Mouse (Mus musculus): ENCODE measurements around the gene Acap1. TPM values are rescaled to one million over a fixed set of nuclear protein-coding genes. Genes with fewer than 3 reads are reported as not detected.

Gene Acap1
- 2.7 and 3.3 TPM in 2 replicates for polyA plus RNA-seq (2012; rRNA removed)

DNA sequence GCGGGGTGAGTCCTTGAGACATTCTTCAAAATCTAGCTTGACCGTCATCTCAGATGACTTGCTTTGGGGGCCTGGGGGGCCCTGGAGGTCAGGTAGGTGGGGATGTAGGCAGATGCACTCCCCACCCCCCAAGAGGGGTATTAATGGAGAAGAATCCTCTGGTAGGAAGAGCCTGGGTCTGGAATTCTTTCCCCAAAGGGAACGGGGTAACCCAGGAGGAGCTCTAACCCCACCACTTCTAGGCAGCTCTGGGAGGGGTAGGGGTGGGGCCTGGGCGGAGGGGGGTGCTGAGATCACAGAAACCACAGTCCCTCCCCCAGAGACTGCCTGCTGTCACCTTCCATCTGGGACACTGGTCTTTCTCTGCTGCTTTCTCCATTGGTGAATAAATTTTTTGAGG, at the start of gene Acap1:
Gene Acap1 (minus strand): TSS at position 249 of the 400 bp plus-strand sequence.

DNA sequence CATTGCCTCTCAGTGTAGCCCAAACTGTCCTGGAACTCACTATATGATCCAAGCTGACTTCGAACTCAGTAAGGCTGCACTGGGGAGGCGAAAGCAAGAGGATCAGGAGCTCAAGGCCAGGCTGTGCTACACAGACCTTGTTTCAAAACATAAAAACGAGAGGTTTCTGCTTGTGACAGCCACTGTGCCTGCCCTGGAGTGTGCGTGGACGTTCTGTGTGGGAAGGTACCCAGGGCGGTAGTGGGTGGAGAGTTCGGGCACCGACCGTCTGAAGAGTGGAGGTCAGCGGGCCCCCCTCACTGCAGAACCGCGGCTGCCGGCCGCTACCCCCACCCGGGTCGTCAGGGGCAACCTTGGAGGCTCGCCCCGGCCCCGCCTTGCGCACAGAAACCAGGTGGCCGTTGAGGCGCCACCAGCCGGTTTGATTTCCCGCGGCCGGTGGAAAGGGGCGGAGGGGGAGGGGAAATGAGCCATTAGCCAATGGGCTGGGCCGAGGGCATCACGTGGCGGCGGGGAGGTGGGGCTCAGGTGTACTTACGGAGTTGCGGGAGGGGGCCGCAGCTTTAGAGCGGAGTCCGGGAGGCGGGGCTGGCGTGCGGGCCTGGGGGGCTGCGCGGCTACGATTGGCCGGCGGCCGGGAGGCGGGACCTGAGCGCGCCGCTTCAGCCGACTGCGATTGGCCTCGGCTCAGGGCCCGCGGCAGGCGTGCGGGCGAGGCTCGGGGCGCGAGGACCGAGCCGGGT, 40.0 kb upstream of the Acap1 start, which contains the start of gene Ybx2:
Gene Ybx2 (plus strand): TSS at position 660 of the 743 bp plus-strand sequence.

DNA sequence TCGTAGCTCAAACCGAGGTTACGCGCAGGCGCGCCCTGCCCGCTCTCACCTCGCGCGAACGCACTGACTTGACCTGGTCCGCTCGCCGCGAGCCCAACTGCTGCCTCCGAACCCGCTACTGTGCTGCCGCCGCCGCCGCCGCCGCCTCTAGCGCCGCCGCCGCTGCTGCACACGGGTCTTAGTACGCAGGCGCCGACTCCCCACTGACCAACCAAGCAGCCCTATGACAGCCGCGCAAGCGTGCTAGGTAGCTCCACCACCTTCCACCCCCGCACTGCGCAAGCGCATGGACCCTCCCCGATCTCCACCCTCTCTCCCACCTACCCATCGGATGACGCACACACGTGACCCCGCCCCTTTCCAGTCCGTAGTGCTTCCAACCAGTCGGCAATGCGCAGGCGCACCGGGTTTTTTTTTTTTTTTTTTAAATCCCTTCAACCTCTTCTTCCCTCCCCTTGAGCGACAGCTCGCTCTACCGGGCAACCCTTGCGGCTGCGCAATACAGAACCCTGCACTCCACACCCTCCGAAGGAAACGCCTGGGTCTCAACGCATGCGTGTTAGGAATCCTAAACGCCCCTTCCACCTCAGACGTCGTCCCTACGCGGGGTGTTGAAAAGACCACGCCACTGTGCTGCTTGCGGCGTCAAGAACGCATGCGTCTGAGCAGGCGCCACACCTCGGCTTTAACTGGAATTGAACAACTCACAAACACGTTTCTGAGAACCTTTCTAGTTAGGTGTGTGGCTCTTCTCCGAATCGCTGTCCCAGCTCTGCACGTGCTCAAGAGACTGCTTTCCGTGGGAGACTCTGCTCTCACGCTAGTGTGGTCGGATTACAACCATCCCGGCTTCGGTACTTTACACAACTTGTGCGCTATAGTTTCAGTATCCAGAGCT, 26.0 kb upstream of the Acap1 start, which contains the start of gene Eif5a:
Gene Eif5a (minus strand): TSS at position 845 of the 898 bp plus-strand sequence.

DNA sequence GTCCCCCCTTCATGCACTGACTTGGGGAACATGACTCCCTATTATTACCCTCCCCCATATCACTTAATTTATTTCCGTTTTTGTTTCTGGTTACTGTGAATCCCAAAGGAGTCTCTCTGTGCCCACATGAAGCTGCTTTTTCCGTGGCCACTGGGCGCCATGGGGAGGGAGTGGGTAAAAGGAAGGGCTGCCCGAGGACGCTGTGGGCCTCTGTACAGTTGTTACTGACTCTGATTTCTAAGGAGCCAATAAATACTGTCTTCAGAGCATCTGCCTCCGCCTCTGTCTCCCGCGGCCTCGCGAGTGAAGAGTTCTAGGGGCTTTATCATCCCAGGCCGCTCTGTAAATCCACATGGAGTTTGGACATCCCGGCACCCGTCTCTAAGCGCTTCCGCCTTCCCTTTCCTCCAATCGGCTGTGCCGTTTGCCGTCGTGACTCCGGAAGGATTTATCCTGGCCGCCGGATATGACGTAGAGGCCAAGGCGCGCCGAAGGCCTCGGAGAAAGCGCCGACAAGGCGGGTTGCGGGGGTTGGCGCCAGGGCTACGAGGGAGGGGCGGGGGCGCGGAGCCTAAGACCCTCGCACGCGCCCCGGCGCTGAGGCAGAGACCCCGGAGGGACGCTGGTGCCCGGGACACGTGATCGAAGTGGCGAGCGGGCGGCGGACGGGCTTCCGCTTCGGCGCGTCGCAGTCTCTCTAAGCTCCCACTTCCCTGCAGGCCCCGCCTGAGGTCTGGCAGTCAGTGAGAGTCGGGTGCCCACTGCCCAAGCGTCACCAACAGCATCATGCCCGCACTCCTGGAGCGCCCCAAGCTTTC, 18.4 kb upstream of the Acap1 start, which contains the start of gene Gps2:
Gene Gps2 (plus strand): TSS at position 335 of the 818 bp plus-strand sequence.

DNA sequence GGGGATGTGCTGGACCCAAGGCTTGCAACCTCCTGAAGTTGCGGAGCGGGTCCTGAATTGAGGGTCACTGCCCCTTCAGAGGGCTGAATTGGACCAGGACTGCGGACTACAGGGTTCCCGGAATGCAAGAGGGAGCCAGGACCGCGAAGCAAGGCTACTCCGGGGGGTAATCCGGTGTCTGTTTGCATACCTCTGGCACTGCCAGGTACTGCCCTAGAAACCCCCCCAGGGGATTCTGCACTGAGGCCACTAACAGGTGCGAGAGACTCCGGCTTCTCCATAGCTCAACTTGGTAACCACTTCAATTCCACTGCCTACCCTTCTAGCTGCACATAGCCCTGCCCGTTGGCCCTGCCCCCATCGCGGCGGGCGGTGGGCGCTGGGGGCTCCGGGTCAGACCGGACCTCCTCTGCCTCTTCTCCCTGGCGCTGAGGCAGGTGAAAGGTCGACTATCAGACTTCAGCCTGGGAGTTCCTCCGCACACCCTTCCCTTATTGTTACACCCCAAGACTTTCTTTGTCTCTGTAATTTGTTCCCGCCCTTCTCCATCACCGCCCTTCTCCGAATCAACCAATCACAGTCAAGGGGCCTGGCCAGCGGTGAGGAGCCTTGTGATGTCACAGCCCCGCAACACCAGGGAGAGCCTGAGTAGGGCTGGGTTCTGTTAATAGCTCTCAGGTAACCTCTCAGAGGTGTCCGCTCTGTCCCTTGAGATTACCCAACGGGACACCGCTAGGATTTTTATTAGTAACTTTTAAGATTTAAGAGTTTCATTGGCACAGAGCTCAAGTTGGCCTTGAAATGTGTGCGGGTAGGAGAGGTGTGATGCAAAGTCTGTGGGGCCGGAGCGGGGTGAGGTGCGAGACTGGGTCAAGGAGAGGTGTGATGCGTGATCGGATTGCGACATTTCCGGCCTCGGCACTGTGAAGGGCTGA, 5.4 kb upstream of the Acap1 start, which contains the start of the genes 2810408A11Rik and Neurl4:
Gene 2810408A11Rik (minus strand): TSS at position 517 of the 935 bp plus-strand sequence.
Gene Neurl4 (plus strand): TSS at position 602 of the 935 bp plus-strand sequence.

DNA sequence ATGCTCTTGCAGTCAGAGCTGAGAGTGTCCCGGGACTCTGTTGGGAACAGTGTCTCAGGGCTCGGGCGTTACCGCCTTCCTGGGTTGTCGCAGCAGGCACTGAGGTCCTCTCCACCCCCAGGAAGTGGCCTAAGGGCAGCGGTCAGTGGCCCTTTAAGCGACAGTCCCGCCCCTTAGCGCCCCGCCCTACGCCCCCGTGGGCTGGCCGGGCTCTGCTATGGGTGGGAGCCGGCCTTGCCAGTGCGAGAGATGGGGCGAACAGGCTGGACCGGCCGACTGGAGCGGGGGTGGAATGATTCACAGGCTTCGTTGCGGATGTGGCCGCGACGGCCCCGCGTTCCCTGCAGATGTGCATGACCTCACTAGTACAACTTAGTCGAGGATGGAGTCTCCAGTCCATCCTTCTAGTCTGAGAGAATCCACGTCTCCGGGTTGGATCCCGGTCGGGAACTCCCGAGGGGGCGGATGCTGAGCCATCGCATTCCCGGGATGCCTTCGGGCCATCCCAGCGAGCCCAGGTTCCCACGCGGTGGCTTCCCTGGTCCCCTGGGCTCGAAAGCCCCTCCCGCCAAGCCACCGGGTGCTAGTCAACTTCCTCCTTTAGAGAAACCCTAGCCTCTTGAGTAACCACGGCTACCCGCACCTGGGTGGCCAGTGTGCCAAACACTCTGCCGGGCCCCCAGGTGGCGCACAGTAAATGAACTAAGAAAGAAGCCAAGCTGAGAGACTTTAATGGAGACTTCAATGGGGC, 14.3 kb downstream of the Acap1 start, which contains the start of gene Kctd11:
Gene Kctd11 (minus strand): TSS at position 554 of the 751 bp plus-strand sequence.

GRCm38 (mm10) chr11:69877878-69878277, 17.5 kb downstream of the Acap1 start, which contains the start of gene Tmem95:
Gene Tmem95 (minus strand): TSS chr11:69878018.

GRCm38 (mm10) chr11:69858113-69858998, 37.0 kb downstream of the Acap1 start, which contains the start of gene Tnk1:
Gene Tnk1 (minus strand): TSS chr11:69858730.

DNA sequence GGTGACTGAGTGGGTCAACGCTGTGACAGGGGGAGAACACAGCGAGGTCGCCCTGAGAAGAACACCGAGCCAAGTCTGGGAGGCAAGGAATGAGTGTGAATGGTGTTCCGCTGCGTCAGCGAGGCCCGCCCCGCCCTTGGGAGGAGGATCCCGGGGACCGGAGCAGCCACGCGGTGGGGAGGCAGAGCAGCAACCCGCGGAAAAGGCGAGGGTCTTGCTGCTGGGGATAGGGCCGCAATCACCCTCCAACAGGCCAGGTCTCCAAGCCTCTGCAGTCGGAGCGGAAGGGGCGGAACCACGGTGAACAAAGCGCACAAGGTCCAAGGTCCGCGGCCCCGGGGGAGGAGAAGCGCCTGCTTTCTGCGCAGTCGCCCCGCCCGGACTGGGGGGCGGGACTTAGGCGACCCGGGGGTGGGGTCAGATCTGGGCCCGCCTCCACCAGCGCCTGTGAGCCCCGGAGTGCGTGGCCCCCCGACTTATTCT, 49.1 kb downstream of the Acap1 start, which contains the start of gene Plscr3:
Gene Plscr3 (plus strand): TSS at position 179 of the 483 bp plus-strand sequence.

DNA sequence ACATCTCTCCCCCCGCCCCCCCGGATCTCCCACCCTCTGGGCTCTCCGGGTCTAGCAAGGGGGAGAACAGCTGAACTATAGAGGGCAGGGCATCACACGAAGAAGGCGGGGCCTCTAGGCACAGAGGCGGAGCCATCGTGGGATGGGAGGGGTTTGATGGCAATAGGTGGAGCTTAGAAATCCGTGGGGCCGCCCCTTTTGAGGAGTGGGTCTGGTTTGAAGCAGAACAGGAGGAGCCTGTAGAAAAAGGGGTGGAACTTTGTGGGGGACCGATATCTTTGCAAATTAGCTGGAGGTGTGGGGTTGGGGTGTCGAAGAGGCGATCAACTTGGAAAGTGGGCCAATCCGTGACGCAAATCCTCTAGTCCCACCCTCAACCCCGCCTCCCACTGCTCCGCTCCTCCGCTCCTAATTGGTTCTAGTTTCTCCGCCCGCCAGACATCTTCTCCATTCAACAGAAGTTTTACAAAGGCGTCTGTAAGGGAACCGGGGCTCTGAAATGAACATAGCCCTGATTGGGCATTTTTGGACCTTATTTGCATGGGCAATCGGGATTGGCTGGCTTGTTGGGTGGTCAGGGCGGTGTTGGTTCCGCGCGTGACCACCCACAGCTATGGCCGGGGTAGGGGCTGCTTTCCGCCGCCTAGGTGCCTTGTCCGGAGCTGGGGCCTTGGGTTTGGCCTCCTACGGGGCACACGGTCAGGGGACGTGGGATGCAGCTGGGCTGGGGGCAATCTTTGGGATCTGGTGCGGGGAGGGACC, 57.2 kb downstream of the Acap1 start, which contains the start of gene Tmem256:
Gene Tmem256 (plus strand): TSS at position 563 of the 762 bp plus-strand sequence.

DNA sequence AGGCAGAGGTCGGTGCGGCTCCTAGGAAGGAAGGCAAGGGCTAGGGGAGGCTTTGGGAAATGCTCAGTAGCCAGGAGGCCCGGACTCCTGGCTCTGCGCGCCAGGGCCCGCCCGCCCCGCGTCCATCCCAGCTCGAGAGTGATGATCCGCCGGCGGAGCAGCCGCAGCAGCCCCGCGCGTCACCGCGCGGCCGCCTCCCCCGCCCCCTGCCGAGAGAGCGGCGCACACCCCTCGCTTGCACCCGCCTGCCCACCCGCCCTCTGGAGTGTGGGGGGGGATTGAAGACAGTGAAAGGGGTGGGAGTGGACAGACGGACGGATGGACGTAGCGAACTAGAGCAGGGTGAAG, 57.8 kb downstream of the Acap1 start, which contains the start of gene Nlgn2:
Gene Nlgn2 (minus strand): TSS at position 181 of the 348 bp plus-strand sequence.

Other genes with a start within 250 kb of the Acap1 start
- 0.02 and 0.09 TPM in 2 replicates for gene Sox15, start 240.2 kb downstream of the Acap1 start, polyA plus RNA-seq (2012; rRNA removed)
- gene Mpdu1, start 232.9 kb downstream of the Acap1 start, polyA plus RNA-seq (2012; rRNA removed): 34.7 and 42.4 TPM in 2 replicates
- gene Cd68, start 229.4 kb downstream of the Acap1 start, polyA plus RNA-seq (2012; rRNA removed): 7.8 and 10.5 TPM in 2 replicates
- gene Eif4a1, start 223.1 kb downstream of the Acap1 start, polyA plus RNA-seq (2012; rRNA removed): 445 and 498 TPM in 2 replicates
- gene Senp3, start 213.5 kb downstream of the Acap1 start, polyA plus RNA-seq (2012; rRNA removed): 46.2 and 57.7 TPM in 2 replicates
- gene Tnfsf13, start 209.8 kb downstream of the Acap1 start, polyA plus RNA-seq (2012; rRNA removed): 0.29 and 0.31 TPM in 2 replicates
- 3.4 and 3.8 TPM in 2 replicates for gene Tnfsf12, start 199.7 kb downstream of the Acap1 start, polyA plus RNA-seq (2012; rRNA removed)
- 0.77 and 0.86 TPM in 2 replicates for gene Tnfsfm13, start 199.4 kb downstream of the Acap1 start, polyA plus RNA-seq (2012; rRNA removed)
- 12.7 and 15.6 TPM in 2 replicates for gene Polr2a, start 136.9 kb downstream of the Acap1 start, polyA plus RNA-seq (2012; rRNA removed)
- 0.03 TPM in 1 of 2 replicates, not detected in the other for gene Slc35g3, start 133.6 kb downstream of the Acap1 start, polyA plus RNA-seq (2012; rRNA removed)
- 1.2 and 1.5 TPM in 2 replicates for gene Zbtb4, start 129.6 kb downstream of the Acap1 start, polyA plus RNA-seq (2012; rRNA removed)
- gene Chrnb1, start 99.6 kb downstream of the Acap1 start, polyA plus RNA-seq (2012; rRNA removed): 0.69 and 1.5 TPM in 2 replicates
- gene Fgf11, start 93.7 kb downstream of the Acap1 start, polyA plus RNA-seq (2012; rRNA removed): 0.40 and 0.51 TPM in 2 replicates
- gene Tmem102, start 89.9 kb downstream of the Acap1 start, polyA plus RNA-seq (2012; rRNA removed): 0.24 and 0.25 TPM in 2 replicates
- gene Gm39566, start 80.2 kb downstream of the Acap1 start, polyA plus RNA-seq (2012; rRNA removed): not detected in 2 replicates
- gene Spem2, start 77.1 kb downstream of the Acap1 start, polyA plus RNA-seq (2012; rRNA removed): not detected in 2 replicates
- not detected in 2 replicates for gene Spem1, start 73.4 kb downstream of the Acap1 start, polyA plus RNA-seq (2012; rRNA removed)
- gene Nlgn2, start 57.8 kb downstream of the Acap1 start, polyA plus RNA-seq (2012; rRNA removed): 2.1 and 2.2 TPM in 2 replicates
- 155 and 183 TPM in 2 replicates for gene Tmem256, start 57.0 kb downstream of the Acap1 start, polyA plus RNA-seq (2012; rRNA removed)
- 16.2 and 19.8 TPM in 2 replicates for gene Plscr3, start 49.2 kb downstream of the Acap1 start, polyA plus RNA-seq (2012; rRNA removed)
- 1.2 and 1.3 TPM in 2 replicates for gene Tnk1, start 36.8 kb downstream of the Acap1 start, polyA plus RNA-seq (2012; rRNA removed)
- gene Tmem95, start 17.5 kb downstream of the Acap1 start, polyA plus RNA-seq (2012; rRNA removed): not detected in 2 replicates
- gene Kctd11, start 14.1 kb downstream of the Acap1 start, polyA plus RNA-seq (2012; rRNA removed): 0.76 and 0.89 TPM in 2 replicates
- gene 2810408A11Rik, start 5.4 kb upstream of the Acap1 start, polyA plus RNA-seq (2012; rRNA removed): 0.40 and 0.53 TPM in 2 replicates
- gene Neurl4, start 5.5 kb upstream of the Acap1 start, polyA plus RNA-seq (2012; rRNA removed): 16.6 and 20.3 TPM in 2 replicates
- 75.3 and 87.1 TPM in 2 replicates for gene Gps2, start 18.3 kb upstream of the Acap1 start, polyA plus RNA-seq (2012; rRNA removed)
- gene Eif5a, start 26.4 kb upstream of the Acap1 start, polyA plus RNA-seq (2012; rRNA removed): 866 and 1,005 TPM in 2 replicates
- gene Ybx2, start 40.3 kb upstream of the Acap1 start, polyA plus RNA-seq (2012; rRNA removed): 0.15 and 0.21 TPM in 2 replicates
- 13.7 and 15.5 TPM in 2 replicates for gene Slc2a4, start 52.6 kb upstream of the Acap1 start, polyA plus RNA-seq (2012; rRNA removed)
- 1.4 and 2.3 TPM in 2 replicates for gene Cldn7, start 69.2 kb upstream of the Acap1 start, polyA plus RNA-seq (2012; rRNA removed)
- 30.6 and 33.9 TPM in 2 replicates for gene Ctdnep1, start 85.6 kb upstream of the Acap1 start, polyA plus RNA-seq (2012; rRNA removed)
- 41.7 and 49.0 TPM in 2 replicates for gene Elp5, start 87.0 kb upstream of the Acap1 start, polyA plus RNA-seq (2012; rRNA removed)
- 131 and 138 TPM in 2 replicates for gene Gabarap, start 95.6 kb upstream of the Acap1 start, polyA plus RNA-seq (2012; rRNA removed)
- gene Phf23, start 100.2 kb upstream of the Acap1 start, polyA plus RNA-seq (2012; rRNA removed): 16.3 and 17.2 TPM in 2 replicates
- 3.2 and 4.6 TPM in 2 replicates for gene Dvl2, start 105.1 kb upstream of the Acap1 start, polyA plus RNA-seq (2012; rRNA removed)
- 38.0 and 43.1 TPM in 2 replicates for gene Acadvl, start 119.9 kb upstream of the Acap1 start, polyA plus RNA-seq (2012; rRNA removed)
- gene Dlg4, start 121.4 kb upstream of the Acap1 start, polyA plus RNA-seq (2012; rRNA removed): 2.0 TPM in 2 replicates
- gene Asgr1, start 158.5 kb upstream of the Acap1 start, polyA plus RNA-seq (2012; rRNA removed): 1.9 and 2.0 TPM in 2 replicates
- 9.6 and 12.5 TPM in 2 replicates for gene Asgr2, start 197.1 kb upstream of the Acap1 start, polyA plus RNA-seq (2012; rRNA removed)
- gene Mgl2, start 234.8 kb upstream of the Acap1 start, polyA plus RNA-seq (2012; rRNA removed): 1.5 and 1.9 TPM in 2 replicates